ENCODE assay signal across 15 mouse cellular contexts in the genomic region with DNA sequence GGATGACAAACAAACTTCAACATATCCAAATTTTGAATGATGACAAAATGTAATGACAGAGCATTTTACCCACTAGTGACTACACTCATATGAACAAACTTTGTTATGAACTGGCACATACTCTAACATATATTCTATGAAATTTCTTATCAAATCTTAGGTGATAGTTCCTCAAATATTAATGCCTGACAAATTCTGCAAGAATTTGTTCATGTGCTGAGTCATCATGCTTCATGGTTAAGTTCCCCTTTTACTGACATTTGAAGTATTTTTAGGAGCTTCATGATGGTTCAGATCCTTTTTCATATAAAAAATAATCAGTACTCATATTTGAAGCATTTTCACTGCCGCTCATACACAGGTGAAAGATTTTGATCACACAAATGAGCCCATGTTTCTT.
"Had no signal": no experiment of that assay in that cellular context is flagged by ENCODE, and none has a peak within 500 bp of the region (broad histone marks: within the 10 kb centered on the region; RNA-seq: fewer than 3 reads in every experiment).

No protein-coding gene starts in this region.

- ATAC-seq: lung, postnatal 0 days; midbrain, embryonic 13.5 days; midbrain, embryonic 15.5 days had no signal

- H3K4me1 ChIP-seq: lung, embryonic 15.5 days; megakaryocyte, embryonic 14.5 days; midbrain, embryonic 13.5 days; midbrain, embryonic 15.5 days; neural tube, embryonic 12.5 days; stomach, embryonic 15.5 days had no signal

- DNase-seq: lung, adult 18-20 months; lung, postnatal 14 days; lung, postnatal 4 days; right cerebral cortex, postnatal 14 days; thymus, adult 2 months; thymus, postnatal 25 days; thymus, postnatal 4 days had no signal

- H3K27ac ChIP-seq: lung, embryonic 15.5 days; midbrain, embryonic 13.5 days; midbrain, embryonic 15.5 days; neural tube, embryonic 12.5 days; stomach, embryonic 15.5 days; stomach, postnatal 0 days had no signal

- H3K4me3 ChIP-seq: lung, embryonic 15.5 days; megakaryocyte, embryonic 14.5 days; midbrain, embryonic 13.5 days; midbrain, embryonic 15.5 days; neural tube, embryonic 12.5 days; stomach, embryonic 15.5 days had no signal
